Mouse (Mus musculus) WW6 (cell line): ENCODE measurements around the gene Nr3c2.

Experiments
- DNase-seq: peaks from one replicate; pipeline ENCODE4 v3.0.0-alpha.2; 2013; ENCODE audit warnings: low read depth, low spot score

Nr3c2 gene

GRCm38 (mm10) chr8:77055492-77056021 is 156.3 kb downstream of the Nr3c2 start:
- no peak for DNase-seq

GRCm38 (mm10) chr8:77056853-77057252 is 157.6 kb downstream of the Nr3c2 start:
- no peak for DNase-seq

GRCm38 (mm10) chr8:77082687-77083086 is 183.4 kb downstream of the Nr3c2 start:
- no peak for DNase-seq

DNA sequence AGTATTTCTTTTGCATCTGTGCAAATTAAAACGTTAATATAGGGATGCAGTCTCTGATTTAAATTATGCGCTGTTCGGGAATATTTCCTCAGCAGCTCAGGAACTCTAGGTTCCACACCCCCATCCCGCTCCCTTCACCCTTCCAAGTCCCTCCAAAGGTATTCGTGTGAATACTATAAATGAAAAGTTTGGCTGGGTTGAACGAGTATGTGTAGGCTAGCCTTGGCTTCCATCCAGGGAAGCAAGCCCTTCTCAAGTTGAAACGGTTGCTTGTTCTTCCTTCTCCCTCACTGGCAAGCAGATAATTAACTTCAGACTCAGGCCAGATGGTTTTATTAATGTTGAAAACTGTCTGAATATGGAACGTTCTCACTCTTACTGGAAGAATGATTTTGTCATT is 186.8 kb downstream of the Nr3c2 start:
- no peak for DNase-seq

DNA sequence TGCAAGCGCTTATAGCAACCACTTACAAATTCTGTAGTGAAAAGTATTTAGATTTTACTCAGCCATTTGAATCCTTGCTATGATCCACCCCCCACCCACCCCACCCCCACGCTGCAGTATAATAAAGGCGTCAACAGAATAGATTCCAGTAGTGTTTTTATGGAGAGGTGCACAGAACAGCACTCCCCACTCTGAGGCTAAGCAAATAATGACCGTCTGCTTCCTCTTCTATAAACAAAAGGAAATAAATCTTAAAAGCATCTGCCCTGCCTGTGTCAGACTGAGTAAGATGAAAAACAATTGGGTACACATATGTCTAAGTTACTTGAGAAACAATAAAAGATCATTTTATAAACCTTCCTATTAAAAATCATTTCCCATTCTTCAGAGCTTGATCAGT is 197.5 kb downstream of the Nr3c2 start:
- no peak for DNase-seq

DNA sequence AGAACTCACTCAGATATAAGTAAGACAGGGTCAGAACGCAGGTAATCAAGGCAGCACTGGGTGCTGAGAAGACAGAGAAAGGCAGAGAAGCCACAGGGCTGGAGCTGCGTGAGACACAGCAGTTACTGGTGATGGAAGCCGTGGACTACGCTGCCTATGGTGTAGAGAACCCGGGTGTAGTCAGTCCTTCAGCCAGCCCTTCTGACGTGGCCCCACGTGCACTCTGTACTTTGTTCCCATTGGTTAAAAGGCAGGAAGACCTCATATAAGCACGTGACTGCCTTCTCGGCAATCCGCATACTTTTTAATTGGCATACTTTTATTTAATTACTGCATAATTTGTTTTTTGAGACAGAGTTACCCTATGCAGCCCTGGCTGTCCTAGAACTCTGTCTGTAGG is 198.9 kb downstream of the Nr3c2 start:
- no peak for DNase-seq

DNA sequence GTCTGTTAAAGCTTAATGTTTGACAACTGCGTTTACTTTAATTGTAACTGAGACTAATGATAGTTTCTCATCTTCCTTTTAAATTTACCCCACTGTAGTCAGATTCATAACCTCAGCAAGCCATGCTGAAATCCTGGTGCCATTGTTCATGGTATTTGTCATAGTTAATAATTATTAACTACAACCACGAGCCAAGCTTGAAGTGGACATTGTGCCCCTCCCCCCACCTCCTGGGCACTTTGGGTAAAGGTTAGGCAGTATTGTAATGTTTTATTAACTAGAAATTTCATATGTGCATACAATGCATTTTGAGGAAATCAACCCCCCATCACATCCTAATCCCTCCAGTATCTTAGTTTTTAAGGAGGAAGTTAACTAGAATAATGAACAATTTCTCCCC is 201.1 kb downstream of the Nr3c2 start:
- no peak for DNase-seq

- no peak for DNase-seq
These were observed 203.6 kb downstream of the Nr3c2 start for GRCm38 (mm10) chr8:77102879-77103278.

DNA sequence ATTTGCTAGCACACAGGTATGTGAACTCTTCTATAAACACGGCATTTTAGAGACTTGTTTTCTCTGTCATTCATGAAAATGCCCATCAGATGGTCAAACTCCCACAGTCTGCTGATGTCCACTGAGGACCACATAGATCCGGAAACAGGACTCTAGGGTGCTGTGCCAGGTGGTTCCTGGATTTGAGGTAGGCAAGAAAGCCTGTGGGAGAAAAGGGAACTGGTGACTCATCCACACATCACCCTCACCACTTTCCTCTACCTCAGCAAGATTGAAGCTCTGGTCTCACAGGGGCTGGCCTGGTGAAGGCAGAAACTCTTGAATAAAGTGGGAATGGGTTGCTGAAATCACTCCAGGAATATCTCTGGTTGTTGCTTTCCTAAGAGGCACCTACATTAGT is 213.5 kb downstream of the Nr3c2 start:
- no peak for DNase-seq

- no peak for DNase-seq
These were observed 215.5 kb downstream of the Nr3c2 start for GRCm38 (mm10) chr8:77114769-77115168.

GRCm38 (mm10) chr8:77116419-77117079 is 217.3 kb downstream of the Nr3c2 start:
- no peak for DNase-seq

- DNase-seq, result no peak
These were observed 221.7 kb downstream of the Nr3c2 start for GRCm38 (mm10) chr8:77120810-77121570.

DNA sequence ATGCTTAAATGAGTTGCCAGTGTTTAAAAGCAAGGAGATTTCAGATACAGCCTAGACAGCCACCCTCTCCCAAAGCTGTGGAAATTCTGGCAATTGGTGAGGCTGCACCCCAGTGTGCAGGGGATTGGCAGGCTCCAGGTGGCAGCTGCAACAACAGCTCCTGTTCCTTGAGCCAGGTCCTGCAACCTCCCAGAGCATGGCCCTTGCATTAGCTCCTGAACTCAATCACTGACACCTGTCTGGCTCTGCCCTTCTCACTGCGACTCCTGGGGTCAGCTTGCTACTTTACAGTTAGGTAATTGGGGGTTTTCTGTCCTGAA is 222.3 kb downstream of the Nr3c2 start:
- DNase-seq, result no peak

DNA sequence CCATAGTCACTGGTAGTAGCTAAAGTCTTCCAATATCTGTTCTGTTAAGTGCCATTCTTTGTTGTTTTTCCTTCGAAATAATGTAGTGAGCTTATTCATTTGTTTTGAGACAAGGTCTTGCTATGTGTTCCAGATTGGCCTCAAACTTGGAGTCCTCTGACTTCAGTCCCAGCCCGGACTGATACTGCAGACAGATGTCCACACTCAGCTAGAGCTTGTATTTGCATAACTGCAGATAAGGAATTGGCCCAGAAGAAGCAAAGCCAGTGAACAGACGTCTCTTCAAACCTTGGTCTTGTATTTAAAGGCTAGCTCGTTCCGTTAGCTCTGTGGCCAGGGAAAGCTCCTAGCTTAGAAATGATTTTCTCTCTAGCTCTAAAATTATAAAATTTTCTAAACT is 223.1 kb downstream of the Nr3c2 start:
- DNase-seq, result no peak

GRCm38 (mm10) chr8:77125777-77126176 is 226.5 kb downstream of the Nr3c2 start:
- DNase-seq, result no peak

GRCm38 (mm10) chr8:77128006-77128405 is 228.8 kb downstream of the Nr3c2 start:
- no peak for DNase-seq

- DNase-seq, result no peak
These were observed 233.8 kb downstream of the Nr3c2 start for GRCm38 (mm10) chr8:77132903-77133637.

GRCm38 (mm10) chr8:77133797-77134385 is 234.6 kb downstream of the Nr3c2 start:
- no peak for DNase-seq

GRCm38 (mm10) chr8:77145285-77145684 is 246.0 kb downstream of the Nr3c2 start:
- no peak for DNase-seq

DNA sequence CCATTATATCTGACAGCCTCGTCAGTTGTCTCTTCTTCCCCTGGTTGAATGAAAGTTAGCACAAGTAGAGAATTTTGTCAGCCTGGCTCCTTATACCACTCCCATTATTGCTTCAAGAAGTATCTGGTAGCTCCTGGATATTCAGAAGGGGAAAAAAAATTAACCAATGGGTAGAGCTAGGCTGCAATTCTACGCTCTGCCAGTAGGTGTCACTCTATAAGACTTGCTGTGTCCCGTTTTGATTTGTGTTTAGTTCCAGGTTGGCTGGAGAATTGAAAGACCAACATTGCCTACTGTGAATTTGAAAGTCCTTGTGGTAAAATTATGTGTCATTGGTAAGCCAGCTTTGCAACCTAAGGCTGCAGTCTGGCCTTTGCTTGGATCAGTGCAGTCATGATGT is 255.3 kb downstream of the Nr3c2 start:
- DNase-seq, result peak; percentile 33

GRCm38 (mm10) chr8:77169320-77169719 is 270.1 kb downstream of the Nr3c2 start:
- DNase-seq, result no peak

GRCm38 (mm10) chr8:77169757-77170438 is 270.7 kb downstream of the Nr3c2 start:
- no peak for DNase-seq
